Mouse (Mus musculus) ovary, postnatal 10 days (tissue): ENCODE results near the gene Alpk1.
"Not testable (repeated sequence)": the region's sequence is repeated elsewhere in the genome, so short reads cannot be mapped to it uniquely, and the experiment has no call there.

Experiments used
- DNase-seq: peaks from one replicate; pipeline ENCODE4 v3.0.0; 2022; ENCODE audit warnings: low spot score

The Alpk1 gene

GRCm38 (mm10) chr3:127790234-127791055 lies 10.1 kb upstream of the Alpk1 start:
- DNase-seq = no peak

- DNase-seq = peak; percentile 46
Measured at GRCm38 (mm10) chr3:127789500-127790191, 9.3 kb upstream of the Alpk1 start, which contains the start of gene Tifa. TSS of gene Tifa (plus strand) at chr3:127789805.

GRCm38 (mm10) chr3:127788919-127789318 lies 8.6 kb upstream of the Alpk1 start:
- DNase-seq = no peak

GRCm38 (mm10) chr3:127788038-127788437 lies 7.7 kb upstream of the Alpk1 start:
- DNase-seq = no peak

- DNase-seq = no peak
Measured at GRCm38 (mm10) chr3:127787032-127787431, 6.7 kb upstream of the Alpk1 start.

- not testable (repeated sequence) for DNase-seq
Measured at GRCm38 (mm10) chr3:127783680-127784079, 3.4 kb upstream of the Alpk1 start.

- DNase-seq = no peak
Measured at GRCm38 (mm10) chr3:127782921-127783320, 2.6 kb upstream of the Alpk1 start.

GRCm38 (mm10) chr3:127780921-127781320 lies 594 bp upstream of the Alpk1 start:
- no peak for DNase-seq

- no peak for DNase-seq
Measured at GRCm38 (mm10) chr3:127769146-127769545, 11.2 kb downstream of the Alpk1 start.

- no peak for DNase-seq
Measured at GRCm38 (mm10) chr3:127765971-127766370, 14.4 kb downstream of the Alpk1 start.

GRCm38 (mm10) chr3:127764541-127764940 lies 15.8 kb downstream of the Alpk1 start:
- DNase-seq = no peak

GRCm38 (mm10) chr3:127763076-127763612 lies 17.2 kb downstream of the Alpk1 start:
- DNase-seq = peak; percentile 13

GRCm38 (mm10) chr3:127762403-127762802 lies 17.9 kb downstream of the Alpk1 start:
- DNase-seq = no peak

GRCm38 (mm10) chr3:127759212-127759611 lies 21.1 kb downstream of the Alpk1 start:
- DNase-seq = no peak

GRCm38 (mm10) chr3:127758806-127759205 lies 21.5 kb downstream of the Alpk1 start:
- no peak for DNase-seq

- DNase-seq = no peak
Measured at GRCm38 (mm10) chr3:127757886-127758301, 22.4 kb downstream of the Alpk1 start.

- DNase-seq = no peak
Measured at GRCm38 (mm10) chr3:127756458-127756857, 23.9 kb downstream of the Alpk1 start.

GRCm38 (mm10) chr3:127749981-127750562 lies 30.3 kb downstream of the Alpk1 start:
- DNase-seq = no peak

- DNase-seq = no peak
Measured at GRCm38 (mm10) chr3:127749266-127749665, 31.1 kb downstream of the Alpk1 start.

GRCm38 (mm10) chr3:127748644-127749043 lies 31.7 kb downstream of the Alpk1 start:
- no peak for DNase-seq

GRCm38 (mm10) chr3:127745911-127746640 lies 34.3 kb downstream of the Alpk1 start:
- no peak for DNase-seq

GRCm38 (mm10) chr3:127745504-127745903 lies 34.8 kb downstream of the Alpk1 start:
- no peak for DNase-seq
